Mouse (Mus musculus): ENCODE measurements around the gene Rps6kb2.

Rps6kb2 gene

DNA sequence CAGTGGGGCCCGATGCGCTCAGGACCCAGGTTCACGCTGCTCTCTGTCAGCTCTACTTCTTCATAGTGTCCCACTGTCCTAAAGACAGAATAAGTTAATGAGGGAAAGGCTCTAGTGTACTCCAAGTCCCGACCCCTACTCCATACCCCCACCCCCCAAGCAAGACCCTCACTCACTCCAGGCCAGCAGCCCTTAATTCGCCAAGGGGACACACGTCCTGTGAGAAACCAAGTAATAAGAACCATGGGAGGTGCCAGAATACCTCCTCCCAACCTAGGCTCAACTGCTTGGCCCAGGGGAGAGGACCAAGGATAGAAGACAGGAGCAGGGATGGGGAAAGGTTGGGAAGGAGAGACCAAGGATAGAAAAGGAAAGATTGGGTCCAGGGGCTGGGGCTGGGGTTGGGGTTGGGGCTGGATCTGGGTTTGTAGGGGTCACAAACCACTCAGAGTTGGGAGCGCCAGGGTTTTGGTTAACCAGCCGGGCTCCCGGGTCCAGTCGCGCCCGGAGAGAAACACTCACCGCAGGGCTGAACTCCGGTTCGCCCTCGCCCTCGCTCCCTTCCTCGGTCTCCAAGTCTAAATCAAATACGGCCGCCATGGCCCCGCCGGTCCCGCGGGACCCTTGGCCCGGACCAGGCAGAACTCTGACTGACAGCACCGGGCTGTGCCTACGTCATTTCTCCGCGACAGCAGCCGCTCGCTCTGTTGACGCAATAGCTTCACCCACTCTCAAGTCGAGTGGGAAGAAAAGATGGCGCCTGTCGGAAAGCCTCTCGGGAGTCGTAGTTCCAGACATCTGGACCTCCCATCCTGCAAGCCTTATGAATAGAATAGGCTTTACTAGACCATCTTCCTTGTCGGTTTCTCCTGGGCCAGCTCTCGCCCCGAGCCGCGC, at the start of gene Rps6kb2:
Rps6kb2 (minus strand) TSS at position 709 of the 897 bp plus-strand sequence.
- peak; percentile 95 for DNase-seq

DNA sequence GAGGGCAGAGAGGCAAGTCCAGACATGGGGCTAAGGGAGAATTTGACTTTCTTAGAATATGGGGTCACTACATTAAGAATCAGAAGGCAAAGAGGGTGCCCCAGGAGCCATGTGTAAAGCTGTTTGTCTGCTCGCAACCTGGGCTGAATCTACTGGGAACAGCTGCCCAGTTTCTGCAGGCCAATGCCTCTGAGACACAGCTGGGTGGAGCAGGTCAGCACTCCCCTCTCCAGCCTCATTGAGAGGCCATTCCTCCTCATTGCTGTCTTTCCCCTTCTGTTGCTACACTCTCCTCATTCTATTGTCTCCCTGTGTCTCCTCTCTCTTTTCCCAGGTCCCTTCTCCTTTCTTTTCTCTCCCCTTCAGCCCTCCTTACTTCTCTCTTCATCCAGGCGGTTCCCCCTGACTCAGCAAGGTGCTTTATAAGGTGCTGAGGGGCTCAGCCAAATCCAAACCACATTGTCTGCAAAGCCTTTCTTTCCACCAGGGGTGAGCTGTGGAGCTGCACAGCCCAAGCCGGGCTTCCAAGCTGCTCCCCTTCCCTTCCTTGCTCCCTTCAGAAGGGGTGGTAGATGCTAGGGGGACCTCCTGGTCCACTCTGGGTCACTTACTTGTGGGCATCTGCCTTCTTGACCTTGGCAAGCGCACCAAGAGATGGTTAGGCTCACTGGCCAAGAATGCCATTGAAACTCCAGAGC, 48.9 kb upstream of the Rps6kb2 start:
- no peak for DNase-seq

DNA sequence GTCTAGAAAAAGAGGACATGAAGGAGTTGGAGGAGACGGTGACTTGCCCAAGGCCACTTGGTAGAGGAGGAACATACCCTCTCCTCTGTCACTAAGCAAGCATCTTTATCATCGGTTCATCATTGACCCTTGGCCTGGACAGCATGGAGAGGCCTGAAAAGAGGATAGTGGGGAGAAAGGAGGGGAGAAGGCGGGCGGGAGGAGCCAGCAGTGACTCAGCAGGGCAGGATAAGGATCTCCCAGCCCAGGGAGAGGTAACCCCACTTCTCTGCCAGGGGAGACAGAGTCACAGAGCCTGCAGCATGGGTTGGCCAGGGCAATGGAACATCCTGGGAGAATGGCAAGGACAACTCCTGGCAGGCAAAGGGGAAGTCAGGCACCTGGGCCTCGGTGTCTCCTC, 45.4 kb upstream of the Rps6kb2 start:
- DNase-seq: no peak

DNA sequence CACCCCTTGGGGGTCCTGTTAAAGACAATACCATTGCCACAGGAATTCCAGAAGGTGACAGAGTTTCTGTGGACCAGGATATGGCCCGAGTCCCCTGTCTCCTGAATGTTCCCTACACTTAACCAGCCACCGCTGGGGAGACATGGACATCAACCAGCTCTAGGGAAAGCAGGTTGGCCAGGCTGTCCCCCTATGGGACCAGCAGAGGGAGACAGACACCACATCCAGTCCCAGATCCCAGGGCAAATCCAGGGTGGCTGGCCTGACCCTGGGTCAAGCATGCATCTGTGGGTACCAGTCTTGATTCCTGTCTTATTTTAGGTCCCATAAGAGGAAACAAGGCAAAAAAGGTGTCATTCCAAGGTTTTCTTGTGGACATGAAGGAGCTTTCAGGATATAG, 43.8 kb upstream of the Rps6kb2 start:
- DNase-seq: peak; percentile 67

DNA sequence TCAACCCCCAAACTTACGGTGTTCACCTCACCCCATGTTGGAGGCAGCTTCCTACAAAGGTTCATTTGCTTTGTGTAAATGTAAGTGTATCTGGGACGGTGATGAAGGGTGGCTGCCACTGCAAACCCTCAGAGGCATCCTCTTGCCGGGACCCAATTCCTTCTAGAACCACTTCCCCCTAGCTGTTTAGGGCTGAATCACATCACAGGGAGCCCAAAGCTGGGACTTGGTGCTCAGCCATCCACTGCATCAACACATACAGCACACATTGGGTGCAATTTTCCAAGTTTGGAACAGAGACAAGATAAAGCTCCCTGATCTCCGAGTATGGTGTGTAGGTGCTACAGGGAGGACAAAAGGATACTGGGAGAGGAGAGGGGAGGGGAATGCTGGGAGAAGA, 41.7 kb upstream of the Rps6kb2 start:
- DNase-seq: no peak

DNA sequence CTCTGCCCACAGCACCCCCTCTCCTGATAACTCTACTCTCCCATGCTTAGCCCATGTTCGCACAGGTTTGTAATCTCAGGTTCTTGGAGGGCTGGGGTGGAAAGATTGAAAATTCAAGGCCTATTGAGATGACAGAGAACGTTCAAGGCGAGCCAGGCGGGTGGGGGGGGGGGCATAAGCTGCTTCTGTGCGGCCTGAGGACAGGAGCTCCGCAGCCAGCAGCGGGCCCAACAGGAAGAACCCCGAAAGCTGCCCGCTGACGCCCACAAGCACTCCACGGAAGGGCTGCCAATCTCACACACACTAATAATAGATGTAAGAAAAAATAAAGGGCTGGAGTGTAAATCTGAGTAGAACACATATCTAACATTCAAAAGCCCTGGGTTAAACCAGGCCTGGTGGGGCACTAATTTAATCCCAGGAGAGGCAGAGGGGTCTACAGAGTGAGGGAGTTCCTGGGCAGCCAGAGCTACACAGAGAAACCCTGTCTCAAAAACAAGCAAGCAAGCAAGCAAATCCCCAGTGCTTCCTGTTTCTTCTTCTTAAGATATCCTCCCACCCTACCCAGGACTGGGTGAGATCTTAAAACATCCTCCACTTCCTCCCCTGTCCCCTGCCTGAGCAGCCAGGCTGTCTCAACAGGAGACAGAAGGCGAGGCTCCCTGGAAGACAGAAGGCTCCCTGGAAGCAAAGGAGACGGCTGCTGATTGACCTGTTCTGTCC, 40.6 kb upstream of the Rps6kb2 start:
- DNase-seq: peak; percentile 47

DNA sequence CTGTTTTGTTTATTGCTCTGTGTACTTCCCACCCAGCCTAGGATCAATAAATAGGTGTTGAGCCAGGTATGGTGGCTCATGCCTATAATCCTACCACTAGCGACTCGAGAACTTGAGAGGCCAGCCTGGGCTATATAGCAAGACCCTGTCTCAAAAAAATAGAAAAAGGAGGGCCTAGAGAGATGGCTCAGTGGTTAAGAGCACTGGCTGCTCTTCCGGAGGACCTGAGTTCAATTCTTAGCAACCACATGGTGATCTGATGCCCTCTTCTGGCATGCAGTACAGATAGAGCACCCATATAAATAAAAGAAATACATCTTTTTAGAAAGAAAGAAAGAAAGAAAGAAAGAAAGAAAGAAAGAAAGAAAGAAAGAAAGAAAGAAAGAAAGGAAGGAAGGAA, 40.0 kb upstream of the Rps6kb2 start:
- peak; percentile 36 for DNase-seq

DNA sequence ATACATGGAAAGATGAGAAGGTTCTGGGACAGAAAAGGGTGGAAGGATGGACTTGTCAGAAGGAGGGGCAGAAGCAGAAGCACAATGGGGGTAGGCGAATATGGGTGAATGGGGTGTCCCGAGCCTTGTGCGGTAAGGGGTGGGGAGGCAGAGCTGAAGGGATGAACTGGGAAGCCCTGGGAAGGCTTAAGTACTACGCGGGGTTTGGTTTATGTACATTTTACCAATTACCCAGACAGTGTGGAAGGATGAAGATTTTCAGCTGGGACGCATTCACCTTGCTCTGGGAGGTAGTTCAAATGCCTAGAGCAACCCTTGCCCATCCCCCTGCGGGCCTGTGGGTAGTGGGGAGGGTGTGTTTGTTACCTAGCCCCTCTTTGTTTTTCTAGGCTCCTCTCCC, 39.0 kb upstream of the Rps6kb2 start:
- DNase-seq: peak; percentile 45

DNA sequence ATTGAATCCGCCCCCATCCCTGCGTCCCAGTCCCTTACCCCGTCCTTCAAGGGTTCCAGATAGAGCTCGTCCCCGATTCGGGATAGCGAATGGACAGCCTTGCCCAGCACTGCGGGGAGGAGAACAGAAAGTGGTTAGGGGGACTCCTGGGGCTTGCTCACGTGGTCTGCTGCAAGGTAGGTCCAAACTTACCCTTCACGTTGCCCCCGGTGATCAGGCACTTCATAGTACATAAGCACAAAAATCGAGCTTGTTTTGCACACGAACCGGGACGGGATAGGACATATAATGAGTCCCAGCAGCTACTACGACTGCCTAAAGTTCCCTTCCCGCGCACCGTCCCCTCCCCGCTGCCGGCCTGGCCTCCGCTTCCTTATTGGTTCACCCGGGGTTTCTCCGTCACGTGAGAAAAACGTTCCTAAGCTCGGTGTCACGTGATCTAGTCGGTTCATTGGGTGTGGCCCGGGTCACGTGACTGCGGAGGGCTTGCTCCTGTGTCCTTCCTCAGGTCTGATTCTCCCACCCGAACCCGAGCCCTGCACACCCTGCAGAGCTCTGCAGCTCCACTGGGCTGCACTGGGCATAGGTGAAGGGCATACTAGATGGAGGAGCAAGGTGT, 38.2 kb upstream of the Rps6kb2 start, which contains the start of gene Rad9a:
Rad9a (minus strand) TSS at position 372 of the 619 bp plus-strand sequence.
- peak; percentile 97 for DNase-seq

DNA sequence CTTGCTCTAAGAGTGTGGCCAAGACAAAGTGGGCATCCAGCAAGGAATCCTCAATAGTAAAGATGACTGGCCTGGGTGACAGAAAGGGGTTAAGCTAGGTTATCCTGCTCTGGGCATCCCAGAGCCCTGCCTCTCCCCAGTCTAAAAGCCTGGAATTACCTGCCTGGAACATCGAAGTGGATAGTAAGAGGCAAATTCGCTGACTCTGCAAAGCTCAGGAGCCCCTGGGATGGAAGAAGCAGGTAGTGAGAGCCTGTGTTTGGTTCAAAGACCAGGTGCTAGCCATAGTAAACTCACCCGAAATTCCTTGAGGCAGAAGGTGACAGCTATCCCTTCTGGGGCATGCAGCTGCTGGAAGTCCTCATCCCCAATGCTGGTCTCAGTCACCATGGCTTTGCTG, 34.0 kb upstream of the Rps6kb2 start:
- DNase-seq: no peak

DNA sequence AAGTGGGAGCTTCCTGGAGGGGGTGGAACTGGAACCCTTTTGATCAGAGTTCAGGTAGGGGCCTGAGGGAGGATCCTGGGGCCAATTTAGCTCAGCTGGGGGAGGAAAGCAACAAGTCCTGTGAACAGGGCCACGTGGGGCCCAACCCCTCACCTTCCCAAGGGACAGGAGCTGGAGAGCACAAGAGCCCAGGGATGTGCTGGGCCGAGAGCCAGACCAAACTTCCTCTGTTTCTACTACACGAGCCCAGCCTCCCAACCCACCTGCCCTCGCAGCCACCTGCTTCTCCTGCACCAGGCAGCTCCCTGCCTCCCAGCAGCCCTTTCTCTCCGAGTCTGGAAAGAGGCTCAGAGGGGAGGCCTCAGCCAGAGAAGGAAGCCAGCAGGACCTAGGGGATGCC, 33.4 kb upstream of the Rps6kb2 start:
- DNase-seq: no peak

DNA sequence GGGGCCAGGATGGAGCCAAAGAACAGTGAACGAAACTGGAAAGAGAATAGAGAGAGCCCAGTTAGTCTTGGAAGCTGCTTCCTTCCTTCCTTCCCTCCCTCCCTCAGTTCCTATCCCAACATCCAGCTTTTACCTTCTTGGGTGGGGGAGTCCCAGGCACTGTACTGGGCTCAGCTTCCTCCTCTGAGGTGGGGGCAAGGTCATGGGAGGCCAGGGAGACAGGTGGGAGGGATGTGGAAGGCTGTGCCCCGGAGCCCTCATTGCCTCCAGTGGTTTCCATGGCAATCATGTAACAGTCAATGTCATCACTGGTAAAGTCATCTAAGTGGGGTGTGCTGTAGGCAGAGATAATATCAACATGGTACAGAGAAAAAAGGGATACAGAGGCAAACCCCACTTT, 32.9 kb upstream of the Rps6kb2 start:
- DNase-seq: no peak

DNA sequence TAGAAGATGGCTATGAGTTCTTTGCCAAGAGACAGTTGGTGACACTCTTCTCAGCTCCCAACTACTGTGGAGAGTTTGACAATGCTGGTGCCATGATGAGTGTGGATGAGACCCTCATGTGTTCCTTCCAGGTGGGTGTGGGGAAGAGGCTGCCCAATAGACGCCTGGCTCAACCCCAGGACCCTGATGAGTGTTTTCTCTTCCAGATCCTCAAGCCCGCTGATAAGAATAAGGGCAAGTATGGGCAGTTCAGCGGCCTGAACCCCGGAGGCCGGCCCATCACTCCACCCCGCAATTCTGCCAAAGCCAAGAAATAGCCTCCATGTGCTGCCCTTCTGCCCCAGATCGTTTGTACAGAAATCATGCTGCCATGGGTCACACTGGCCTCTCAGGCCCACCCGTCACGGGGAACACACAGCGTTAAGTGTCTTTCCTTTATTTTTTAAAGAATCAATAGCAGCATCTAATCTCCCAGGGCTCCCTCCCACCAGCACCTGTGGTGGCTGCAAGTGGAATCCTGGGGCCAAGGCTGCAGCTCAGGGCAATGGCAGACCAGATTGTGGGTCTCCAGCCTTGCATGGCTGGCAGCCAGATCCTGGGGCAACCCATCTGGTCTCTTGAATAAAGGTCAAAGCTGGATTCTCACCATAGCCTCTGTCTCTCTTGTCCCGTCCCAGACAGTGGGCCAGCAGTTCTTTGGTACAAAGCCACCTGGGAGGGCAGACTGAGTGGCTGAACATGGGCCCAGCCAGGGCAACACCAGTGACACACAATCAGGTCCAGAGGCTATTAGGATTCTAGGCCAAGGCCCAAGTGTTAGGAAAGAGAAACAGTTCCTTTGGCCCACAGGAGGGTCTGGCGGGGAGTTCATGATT, 31.9 kb upstream of the Rps6kb2 start:
- DNase-seq: no peak

DNA sequence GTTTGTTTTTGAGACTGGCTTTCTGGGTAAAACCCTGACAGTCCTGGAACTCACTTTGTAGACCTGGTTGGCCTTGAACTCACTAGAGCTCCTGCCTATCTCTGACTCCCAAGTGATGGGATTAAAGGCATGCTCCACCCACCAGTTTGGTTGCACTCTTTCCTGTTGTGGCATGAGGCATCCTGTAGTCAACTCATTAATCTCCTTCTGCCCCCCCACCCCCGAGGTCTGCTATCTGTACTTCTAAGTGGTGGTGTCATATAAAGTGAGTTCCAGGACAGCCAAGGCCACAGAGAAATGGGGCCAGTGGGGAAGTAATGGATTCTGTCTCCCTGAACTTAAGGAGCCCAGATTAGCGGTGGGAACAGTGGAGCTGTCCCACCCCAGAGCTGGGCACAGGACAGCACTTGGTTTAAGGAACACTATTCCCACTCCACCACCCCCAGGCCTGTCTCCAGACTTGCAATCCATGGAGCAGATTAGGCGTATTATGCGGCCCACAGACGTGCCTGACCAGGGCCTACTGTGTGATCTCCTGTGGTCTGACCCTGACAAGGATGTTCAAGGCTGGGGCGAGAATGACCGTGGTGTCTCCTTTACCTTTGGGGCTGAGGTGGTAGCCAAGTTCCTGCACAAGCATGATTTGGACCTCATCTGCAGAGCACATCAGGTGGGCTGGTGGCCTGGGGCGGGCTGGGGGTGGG, 31.0 kb upstream of the Rps6kb2 start:
- no peak for DNase-seq

DNA sequence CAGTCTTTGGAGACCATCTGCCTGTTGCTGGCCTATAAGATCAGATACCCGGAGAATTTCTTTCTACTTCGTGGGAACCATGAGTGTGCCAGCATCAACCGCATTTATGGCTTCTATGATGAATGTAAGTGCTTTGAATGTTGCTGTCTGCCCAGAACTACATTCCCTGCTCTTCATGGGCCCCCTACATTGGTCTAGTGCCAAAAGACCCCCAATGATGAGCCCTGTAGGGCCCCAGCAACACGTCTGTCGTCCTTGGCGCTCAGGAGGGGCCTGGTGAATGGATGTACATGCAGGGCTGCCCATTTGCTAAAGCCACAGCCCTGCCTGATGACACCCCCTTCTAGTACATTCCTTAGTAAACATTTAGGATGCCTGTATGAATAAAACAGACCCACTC, 30.0 kb upstream of the Rps6kb2 start:
- DNase-seq: no peak

DNA sequence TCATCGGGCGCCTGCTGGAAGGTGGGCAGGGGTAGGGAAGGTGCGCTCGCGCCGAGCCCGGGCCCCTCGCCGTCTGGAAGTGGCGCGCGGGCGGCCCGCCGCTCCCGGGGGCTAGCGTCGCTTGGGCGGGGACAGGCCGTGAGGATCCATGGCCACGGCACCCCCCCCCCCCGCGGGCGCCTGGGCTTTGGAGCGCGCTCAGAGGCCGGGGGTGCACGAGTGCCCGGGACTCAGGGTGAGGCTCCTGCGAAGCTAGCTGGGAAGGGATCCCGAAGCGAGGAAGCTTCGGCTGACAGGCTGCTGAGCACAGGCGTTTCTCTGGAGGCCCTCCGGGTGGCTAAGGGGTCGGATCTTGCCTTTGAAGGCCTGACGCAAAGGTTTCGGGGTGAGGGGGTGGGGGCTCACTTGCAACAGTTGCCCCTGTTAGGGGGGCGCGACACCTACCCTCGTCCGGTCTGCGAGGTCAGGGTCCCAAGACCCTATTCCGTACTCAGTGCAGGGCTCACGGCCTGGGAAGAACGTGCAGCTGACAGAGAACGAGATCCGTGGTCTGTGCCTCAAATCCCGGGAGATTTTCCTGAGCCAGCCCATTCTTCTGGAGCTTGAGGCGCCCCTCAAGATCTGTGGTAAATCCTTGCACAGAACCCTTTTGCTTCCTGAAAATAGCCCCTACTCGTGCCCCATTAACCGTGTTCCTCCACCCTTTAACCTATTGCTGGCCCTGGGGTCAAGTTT, 29.3 kb upstream of the Rps6kb2 start:
- DNase-seq: no peak

DNA sequence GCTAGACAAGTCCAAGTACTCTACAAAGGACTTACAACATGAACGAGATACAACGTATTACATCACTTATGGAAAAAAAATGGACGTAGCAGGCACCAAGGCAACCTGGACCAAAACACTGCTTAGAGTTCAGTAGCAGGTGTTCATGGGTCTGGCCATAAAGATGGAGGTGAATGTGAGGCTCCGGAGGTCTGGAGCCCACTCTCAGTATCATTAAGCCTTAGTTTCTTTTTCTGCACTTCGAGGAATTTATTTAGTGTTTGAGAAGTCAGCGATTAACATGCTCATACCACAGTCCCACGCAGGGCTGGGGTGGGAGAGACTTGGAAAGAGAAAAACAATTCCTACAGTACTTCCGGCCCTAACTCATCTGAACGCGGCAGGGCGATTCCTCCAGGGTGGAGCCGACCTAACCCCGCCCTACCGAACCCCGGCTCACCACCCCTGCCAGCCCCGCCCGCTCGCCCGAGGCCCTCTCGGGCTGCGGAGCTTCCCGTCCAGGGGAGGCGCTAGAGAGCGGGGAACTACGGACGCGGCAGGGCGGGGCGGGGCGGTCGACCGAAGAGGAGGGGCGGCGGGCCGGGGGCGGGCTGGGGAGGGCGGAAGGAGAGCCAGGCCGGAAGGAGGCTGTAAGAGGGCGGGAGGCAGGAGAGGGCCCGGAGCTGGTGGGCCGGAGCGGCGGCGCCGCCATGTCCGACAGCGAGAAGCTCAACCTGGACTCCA, 28.5 kb upstream of the Rps6kb2 start, which contains the start of gene Ppp1ca:
Ppp1ca (plus strand) TSS at position 538 of the 723 bp plus-strand sequence.
- DNase-seq: peak; percentile 100

DNA sequence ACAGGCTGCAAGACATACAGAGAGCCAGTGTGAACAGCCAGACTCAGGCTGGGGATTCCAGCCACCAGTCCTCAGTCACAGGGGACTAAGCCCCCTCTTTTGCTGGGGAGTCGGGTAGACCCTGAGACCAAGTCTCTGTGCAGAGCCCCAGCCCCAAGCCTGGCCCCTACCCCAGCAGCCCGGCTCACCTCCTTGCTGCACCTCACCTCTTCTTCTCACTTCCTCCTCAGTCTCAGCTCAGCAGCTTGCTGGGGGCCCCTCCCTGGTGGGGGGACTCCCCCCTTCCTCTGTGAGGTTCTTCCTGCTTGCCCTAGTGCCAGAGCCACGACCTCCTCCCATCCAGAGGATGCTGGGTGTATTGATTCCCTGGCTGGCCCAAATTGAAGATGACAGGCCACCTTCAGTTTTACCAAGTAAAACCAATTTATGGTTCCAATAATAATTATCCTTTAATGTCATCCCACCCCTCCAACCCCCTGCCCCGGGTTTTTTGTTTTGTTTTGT, 27.7 kb upstream of the Rps6kb2 start, which contains the start of gene Tbc1d10c:
Tbc1d10c (minus strand) TSS at position 454 of the 504 bp plus-strand sequence.
- DNase-seq: peak; percentile 87

DNA sequence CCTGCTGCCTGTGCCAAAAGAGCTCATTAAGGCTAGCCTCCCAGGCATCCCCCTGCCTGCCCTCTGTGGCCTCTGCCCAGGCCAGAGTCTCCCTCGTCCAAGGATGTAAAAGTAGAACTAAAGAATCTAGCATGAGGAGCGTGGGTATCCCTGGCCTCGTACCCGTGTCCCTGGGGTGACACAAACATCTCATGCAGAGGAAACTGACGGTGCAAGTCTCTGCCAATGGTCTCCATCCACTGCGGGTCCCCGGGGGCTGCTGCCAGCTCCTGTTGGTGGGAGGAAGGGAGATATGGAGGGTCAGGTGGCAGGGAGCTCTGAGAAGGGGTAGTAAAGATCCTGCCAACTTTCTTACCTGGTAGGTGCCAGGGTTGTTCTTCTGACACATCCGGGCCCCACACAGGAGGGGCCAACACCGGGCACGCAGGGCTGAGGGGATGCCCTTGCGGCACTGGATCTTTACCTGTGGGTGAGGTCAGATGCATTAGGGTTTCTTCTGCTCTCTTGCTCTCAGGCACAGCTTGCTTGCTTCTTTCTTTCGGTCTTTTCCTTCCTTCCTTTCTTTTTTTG, 26.0 kb upstream of the Rps6kb2 start:
- peak; percentile 43 for DNase-seq
